20 mouse cellular contexts compared by ENCODE assay signal in the genomic region with DNA sequence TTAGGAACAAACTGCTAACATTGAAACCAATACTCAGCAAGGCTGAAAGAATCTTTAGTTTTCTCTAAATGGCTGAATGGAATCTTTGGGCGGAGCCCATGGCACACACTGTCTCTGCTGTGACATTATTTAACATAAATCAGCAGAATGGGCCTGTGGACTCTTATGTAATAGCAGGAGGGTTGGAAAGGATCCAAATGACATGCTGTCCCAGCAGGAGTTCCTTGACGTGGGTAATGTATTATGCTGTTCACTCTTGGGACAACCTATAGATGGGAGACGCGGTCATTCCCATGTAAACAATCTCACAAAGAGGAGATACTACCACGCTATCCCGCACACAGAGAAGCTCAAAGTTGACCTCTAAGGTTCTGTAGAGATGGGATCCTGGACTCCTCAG. TPM values are rescaled to one million over a fixed set of nuclear protein-coding genes. Genes with fewer than 3 reads are reported as not detected.
A peak's percentile ranks its signal among the peaks of the same experiment; 100 is the strongest.
DNase-seq lines count a peak whose midpoint lies in the region; ATAC-seq and TF ChIP-seq lines count a peak whose summit lies in the region.
"Had no signal": no experiment of that assay in that cellular context is flagged by ENCODE, and none has a peak within 500 bp of the region (broad histone marks: within the 10 kb centered on the region; RNA-seq: fewer than 3 reads in every experiment).

No protein-coding gene starts in this region.

- no peak for TF ChIP-seq POLR2A in testis, adult 2 months (IDR thresholded peaks at IDR 0.05; ENCODE audit: control insufficient read depth, low read depth, low read length)

- no peaks in the 10 kb centered on the region for H3K36me3 ChIP-seq in lung, embryonic 14.5 days (ENCODE audit: insufficient read depth)
- H3K36me3 ChIP-seq in testis, adult 2 months (ENCODE audit: control insufficient read depth, insufficient read depth, low read length) = no peaks in the 10 kb centered on the region
- H3K36me3 ChIP-seq: embryonic facial prominence, embryonic 12.5 days; forebrain, embryonic 15.5 days; G1E; heart, embryonic 13.5 days had no signal

- no peak overlapping the region for H3K4me3 ChIP-seq in lung, embryonic 14.5 days (ENCODE audit: low read depth, low read length)
- peak overlapping the region; percentile 27; the same call in 1 of the 2 replicates for H3K4me3 ChIP-seq in testis, adult 2 months (ENCODE audit: control insufficient read depth, low read depth, low read length)
- H3K4me3 ChIP-seq: embryonic facial prominence, embryonic 12.5 days; forebrain, embryonic 15.5 days; heart, embryonic 13.5 days had no signal

- TF ChIP-seq CTCF in lung, embryonic 14.5 days (IDR thresholded peaks at IDR 0.05; ENCODE audit: low read depth) = no peak
- no peak for TF ChIP-seq CTCF in testis, adult 2 months (IDR thresholded peaks at IDR 0.05; ENCODE audit: control insufficient read depth, insufficient read depth, insufficient replicate concordance, low read depth, low read length)

- no peak for ATAC-seq in lung, embryonic 14.5 days (ENCODE audit: insufficient read depth)
- ATAC-seq: CD4-positive, CD25-positive, alpha-beta regulatory T cell, adult 4 months; forebrain, embryonic 15.5 days had no signal

- peak; percentile 58 to 73 for DNase-seq in adrenal gland, adult (ENCODE audit: inconsistent age in 2 of 2, low spot score in 1 of 2)
- DNase-seq in adrenal gland, adult 2 months = no peak
- DNase-seq in kidney, postnatal 14 days = peak; percentile 36
- DNase-seq in kidney, adult 18-20 months = no peak
- peak; percentile 68 for DNase-seq in lung, embryonic 14.5 days
- no peak for DNase-seq in lung, adult 18-20 months
- no peak for DNase-seq in testis, postnatal 14 days (ENCODE audit: low spot score)
- DNase-seq: adrenal gland, postnatal 14 days; B cell, adult 2 months; cerebellum, adult 11-12 months; cerebellum, adult 9-10 months; gastrocnemius, postnatal 36 days; heart, adult 11 months; heart, postnatal 4 days had no signal

- no peaks in the 10 kb centered on the region for H3K27me3 ChIP-seq in lung, embryonic 14.5 days (ENCODE audit: insufficient read depth, low read length)
- no peaks in the 10 kb centered on the region for H3K27me3 ChIP-seq in testis, adult 2 months (ENCODE audit: control insufficient read depth, insufficient read depth, low read length)
- H3K27me3 ChIP-seq: embryonic facial prominence, embryonic 12.5 days; forebrain, embryonic 15.5 days; heart, embryonic 13.5 days had no signal

- WGBS in lung, embryonic 14.5 days = 44% methylated on average over 6 of the region's 6 CpGs

- H3K9me3 ChIP-seq in lung, embryonic 14.5 days (ENCODE audit: low read depth, low read length) = no peaks in the 10 kb centered on the region
- H3K9me3 ChIP-seq: embryonic facial prominence, embryonic 12.5 days; forebrain, embryonic 15.5 days; G1E; heart, embryonic 13.5 days had no signal

- no peak overlapping the region for H3K27ac ChIP-seq in lung, embryonic 14.5 days (ENCODE audit: low read depth)
- no peak overlapping the region for H3K27ac ChIP-seq in testis, adult 2 months (ENCODE audit: control insufficient read depth, insufficient read depth, low read depth, low read length)
- H3K27ac ChIP-seq: embryonic facial prominence, embryonic 12.5 days; forebrain, embryonic 15.5 days; heart, embryonic 13.5 days had no signal

- H3K4me1 ChIP-seq in lung, embryonic 14.5 days (ENCODE audit: insufficient read depth) = peaks cover 24% of the 10 kb centered on the region
- H3K4me1 ChIP-seq in testis, adult 2 months (ENCODE audit: control insufficient read depth, insufficient read depth, low read length) = no peaks in the 10 kb centered on the region

- no peak overlapping the region for H3K9ac ChIP-seq in lung, embryonic 14.5 days
- H3K9ac ChIP-seq: embryonic facial prominence, embryonic 12.5 days; forebrain, embryonic 15.5 days; heart, embryonic 13.5 days had no signal

- H3K4me2 ChIP-seq in lung, embryonic 14.5 days = no peak overlapping the region
- H3K4me2 ChIP-seq: embryonic facial prominence, embryonic 12.5 days; forebrain, embryonic 15.5 days; heart, embryonic 13.5 days had no signal

RNA-seq across cellular contexts. Expression of a gene that starts 15.5 kb away (rescaled TPM):
- total RNA-seq in adrenal gland, adult 2 months (2021) = 100 to 1,000 TPM in 1 of 2 experiments, 10 to 100 TPM in 1; 92.7 to 113 TPM
- polyA plus RNA-seq in adrenal gland, adult 2 months (2012; rRNA removed) = 43.9 and 47.6 TPM in 2 replicates
- polyA plus RNA-seq in lung, embryonic 14.5 days (2014; fragmentation: Nextera tagmentation; extraction: Ambion mirVana) = 20.5 and 24.1 TPM in 2 replicates
- 5.4 and 5.8 TPM in 2 replicates for polyA plus RNA-seq in testis, adult 2 months (2012; rRNA removed)

Comparison
In these comparisons a context has a peak if more than half of its experiments do, and no peak if none do; other contexts are left out.
1. DNase-seq: peak in adrenal gland, adult (2 of 2), kidney, postnatal 14 days (single experiment) and lung, embryonic 14.5 days (single experiment); none in adrenal gland, adult 2 months (single experiment), kidney, adult 18-20 months (single experiment), lung, adult 18-20 months (0 of 2) and testis, postnatal 14 days (single experiment).